Mouse (Mus musculus) spleen, postnatal 0 days (tissue): Measurements from ENCODE around the gene Nicn1. TPM values are rescaled to one million over a fixed set of nuclear protein-coding genes. Genes with fewer than 3 reads are reported as not detected.

Experiments used
- polyA plus RNA-seq: library from polyadenylated mRNA; unstranded; fragments of >200 nt; fragmentation: Nextera tagmentation; extraction: Ambion mirVana; gene quantifications from 2 replicates; pipeline ENCODE4 v1.2.1, GENCODE M21; 2015

Nicn1 gene
- polyA plus RNA-seq = 5.2 and 6.5 TPM in 2 replicates

GRCm38 (mm10) chr9:108290016-108290750, at the start of gene Nicn1:
Gene Nicn1, plus strand, starts transcription at chr9:108290429.

GRCm38 (mm10) chr9:108263690-108264190, 26.5 kb upstream of the Nicn1 start, which contains the start of gene Dag1:
Gene Dag1, minus strand, starts transcription at chr9:108263958.

GRCm38 (mm10) chr9:108296453-108297355, 6.5 kb downstream of the Nicn1 start, which contains the start of gene Amt:
Gene Amt, plus strand, starts transcription at chr9:108296853.

GRCm38 (mm10) chr9:108305629-108306520, 15.6 kb downstream of the Nicn1 start, which contains the start of the genes Rhoa and Tcta:
Gene Rhoa, plus strand, starts transcription at chr9:108306129.
Gene Tcta, minus strand, starts transcription at chr9:108306160.

GRCm38 (mm10) chr9:108338886-108339781, 48.9 kb downstream of the Nicn1 start, which contains the start of gene Gpx1:
Gene Gpx1, plus strand, starts transcription at chr9:108338903.

Other genes starting within 250 kb of the Nicn1 start
- gene Gmppb, start 241.2 kb upstream of the Nicn1 start, polyA plus RNA-seq = 14.6 and 15.7 TPM in 2 replicates
- gene Amigo3, start 237.3 kb upstream of the Nicn1 start, polyA plus RNA-seq = 1.9 and 2.3 TPM in 2 replicates
- 3.4 and 4.5 TPM in 2 replicates for gene Mst1, start 210.0 kb upstream of the Nicn1 start, polyA plus RNA-seq
- 90.1 and 92.6 TPM in 2 replicates for gene Rnf123, start 207.1 kb upstream of the Nicn1 start, polyA plus RNA-seq
- gene Apeh, start 195.8 kb upstream of the Nicn1 start, polyA plus RNA-seq = 130 and 136 TPM in 2 replicates
- 2.9 TPM in 2 replicates for gene Bsn, start 100.0 kb upstream of the Nicn1 start, polyA plus RNA-seq
- gene Dag1, start 26.5 kb upstream of the Nicn1 start, polyA plus RNA-seq = 16.9 and 19.2 TPM in 2 replicates
- 1.3 and 1.7 TPM in 2 replicates for gene Amt, start 6.4 kb downstream of the Nicn1 start, polyA plus RNA-seq
- gene Rhoa, start 15.7 kb downstream of the Nicn1 start, polyA plus RNA-seq = 256 and 274 TPM in 2 replicates
- 16.6 and 19.3 TPM in 2 replicates for gene Tcta, start 15.7 kb downstream of the Nicn1 start, polyA plus RNA-seq
- 5,787 and 6,504 TPM in 2 replicates for gene Gpx1, start 48.5 kb downstream of the Nicn1 start, polyA plus RNA-seq
- gene Usp4, start 57.4 kb downstream of the Nicn1 start, polyA plus RNA-seq = 61.2 and 62.7 TPM in 2 replicates
- gene 1700102P08Rik, start 102.4 kb downstream of the Nicn1 start, polyA plus RNA-seq = 0.54 and 0.85 TPM in 2 replicates
- 0.32 and 0.34 TPM in 2 replicates for gene Ccdc36, start 138.1 kb downstream of the Nicn1 start, polyA plus RNA-seq
- not detected in 2 replicates for gene BC048562, start 146.1 kb downstream of the Nicn1 start, polyA plus RNA-seq
- 20.1 and 25.2 TPM in 2 replicates for gene Ccdc71, start 170.1 kb downstream of the Nicn1 start, polyA plus RNA-seq
- gene Klhdc8b, start 171.2 kb downstream of the Nicn1 start, polyA plus RNA-seq = 16.0 and 20.4 TPM in 2 replicates
- 8.5 and 13.8 TPM in 2 replicates for gene Lamb2, start 189.3 kb downstream of the Nicn1 start, polyA plus RNA-seq
- 26.9 and 32.9 TPM in 2 replicates for gene Usp19, start 200.2 kb downstream of the Nicn1 start, polyA plus RNA-seq
- 66.4 and 70.2 TPM in 2 replicates for gene Qars, start 217.3 kb downstream of the Nicn1 start, polyA plus RNA-seq
- gene Qrich1, start 226.4 kb downstream of the Nicn1 start, polyA plus RNA-seq = 44.9 and 46.3 TPM in 2 replicates